Mouse (Mus musculus) ES-E14 (cell line): ENCODE measurements around the gene Lrch3.

Experiments
- CHD2 ChIP-seq: IDR thresholded peaks from 2 replicates; pipeline ENCODE4 v1.6.1; 2014; ENCODE audit warnings: mild to moderate bottlenecking, low read depth, low read length, inconsistent platforms
- ZNF384 ChIP-seq: IDR thresholded peaks from 2 replicates; pipeline ENCODE4 v1.6.1; 2012; ENCODE audit warnings: low read depth, low read length, inconsistent platforms

GRCm38 (mm10) chr16:32877343-32878156 is 36.4 kb upstream of the Lrch3 start, which contains the start of the genes Fyttd1 and Rubcn:
- TF ChIP-seq ZNF384: no peak
- no peak for TF ChIP-seq CHD2
